Comparison of ENCODE assay signal across 31 mouse cellular contexts in genomic region chr6:112561568-112561967, GRCm38 (mm10).
A peak's percentile ranks its signal among the peaks of the same experiment; 100 is the strongest.
DNase-seq lines count a peak whose midpoint lies in the region; ATAC-seq and TF ChIP-seq lines count a peak whose summit lies in the region.
"Had no signal": no experiment of that assay in that cellular context is flagged by ENCODE, and none has a peak within 500 bp of the region (broad histone marks: within the 10 kb centered on the region; RNA-seq: fewer than 3 reads in every experiment).

No protein-coding gene starts in this region.

- peak; percentile 32 to 34 for DNase-seq in cerebellum, postnatal 10 days
- DNase-seq in cerebellum, adult 11 months: no peak
- DNase-seq in heart, adult 11 months: peak; percentile 44
- no peak for DNase-seq in heart, postnatal 14 days
- DNase-seq in limb, embryonic 10.5 days (ENCODE audit: low spot score): no peak
- peak; percentile 81 for DNase-seq in brain, embryonic 14.5 days (ENCODE audit: low read depth)
- DNase-seq: adrenal gland, adult 8-10 months; cerebellum, adult 11-12 months; cerebellum, adult 9-11 months; gastrocnemius, adult 2 months; gastrocnemius, postnatal 36 days; heart, adult 2 months; kidney, postnatal 25 days; liver; lung, adult 2 months; lung, postnatal 14 days; right cerebral cortex, adult 18-20 months; spleen, adult 18-20 months; thymus, adult 18-20 months; thymus, postnatal 25 days had no signal

- H3K27me3 ChIP-seq in limb, embryonic 13.5 days: peaks cover 54% of the 10 kb centered on the region
- H3K27me3 ChIP-seq in limb, embryonic 10.5 days (ENCODE audit: low read depth, poor library complexity, severe bottlenecking): peaks cover 7% of the 10 kb centered on the region; the same call in 1 of the 2 replicates
- H3K27me3 ChIP-seq: CH12.LX; embryonic facial prominence, embryonic 15.5 days; heart, embryonic 12.5 days; kidney, embryonic 15.5 days; neural tube, embryonic 15.5 days had no signal

- no peak overlapping the region for H3K4me2 ChIP-seq in limb, embryonic 13.5 days (replicated peaks)
- H3K4me2 ChIP-seq: embryonic facial prominence, embryonic 15.5 days; heart, embryonic 12.5 days; kidney, embryonic 15.5 days; midbrain, embryonic 11.5 days; neural tube, embryonic 15.5 days had no signal

- ATAC-seq in limb, embryonic 13.5 days (ENCODE audit: low FRiP score, low read depth): peak; percentile 44; the same call in 1 of the 2 replicates
- no peak for ATAC-seq in activated CD4-positive, CD25-positive, alpha-beta regulatory T cell, adult 4 months
- ATAC-seq: intestine, postnatal 0 days had no signal

- WGBS in limb, embryonic 13.5 days: 36% methylated on average over 7 of the region's 7 CpGs
- WGBS in limb, embryonic 10.5 days: 71% methylated on average over 7 of the region's 7 CpGs

- no peak overlapping the region for H3K4me3 ChIP-seq in limb, embryonic 13.5 days
- H3K4me3 ChIP-seq in limb, embryonic 10.5 days: no peak overlapping the region
- H3K4me3 ChIP-seq: embryonic facial prominence, embryonic 15.5 days; gastrocnemius, adult 2 months; heart, adult 2 months; heart, embryonic 12.5 days; kidney, embryonic 15.5 days; neural tube, embryonic 15.5 days had no signal

- TF ChIP-seq CTCF in brain, embryonic 14.5 days (IDR thresholded peaks at IDR 0.05; ENCODE audit: borderline replicate concordance, extremely low read depth, insufficient read depth, insufficient read length): no peak

- intact Hi-C loops in heart, postnatal 14 days (cut with DNase I): no loop called here

- H3K4me1 ChIP-seq in limb, embryonic 13.5 days: peaks cover 10% of the 10 kb centered on the region
- peaks cover 8% of the 10 kb centered on the region; the same call in 1 of the 2 replicates for H3K4me1 ChIP-seq in limb, embryonic 10.5 days
- H3K4me1 ChIP-seq: embryonic facial prominence, embryonic 15.5 days; heart, embryonic 12.5 days had no signal

- no peak overlapping the region for H3K27ac ChIP-seq in limb, embryonic 13.5 days
- H3K27ac ChIP-seq in limb, embryonic 10.5 days: no peak overlapping the region
- H3K27ac ChIP-seq: embryonic facial prominence, embryonic 15.5 days; gastrocnemius, adult 2 months; heart, adult 2 months; kidney, embryonic 15.5 days; liver, embryonic 14.5 days; neural tube, embryonic 15.5 days; stomach, postnatal 0 days had no signal

- H3K36me3 ChIP-seq in limb, embryonic 13.5 days: no peaks in the 10 kb centered on the region
- H3K36me3 ChIP-seq in limb, embryonic 10.5 days: no peaks in the 10 kb centered on the region
- H3K36me3 ChIP-seq: embryonic facial prominence, embryonic 15.5 days; heart, embryonic 12.5 days; kidney, embryonic 15.5 days; neural tube, embryonic 15.5 days had no signal

- TF ChIP-seq POLR2A in brain, embryonic 14.5 days (IDR thresholded peaks at IDR 0.05; ENCODE audit: borderline replicate concordance, extremely low read depth, insufficient read depth, insufficient read length, poor library complexity, severe bottlenecking): no peak

- H3K9me3 ChIP-seq in limb, embryonic 13.5 days: 0 out of 2 replicates have a peak, but pooled peaks cover 7% of the 10 kb centered on the region
- no peaks in the 10 kb centered on the region for H3K9me3 ChIP-seq in limb, embryonic 10.5 days (replicated peaks)
- H3K9me3 ChIP-seq: embryonic facial prominence, embryonic 15.5 days; heart, embryonic 12.5 days; kidney, embryonic 15.5 days; neural tube, embryonic 15.5 days had no signal

- no peak overlapping the region for H3K9ac ChIP-seq in limb, embryonic 13.5 days
- H3K9ac ChIP-seq: embryonic facial prominence, embryonic 15.5 days; heart, embryonic 12.5 days; kidney, embryonic 15.5 days; liver, embryonic 14.5 days; neural tube, embryonic 15.5 days had no signal

Comparison
In these comparisons a context has a peak if more than half of its experiments do, and no peak if none do; other contexts are left out.
1. DNase-seq: peak in cerebellum, postnatal 10 days (2 of 2), heart, adult 11 months (single experiment) and brain, embryonic 14.5 days (single experiment); none in cerebellum, adult 11 months (single experiment), heart, postnatal 14 days (0 of 2) and limb, embryonic 10.5 days (single experiment).